Mouse (Mus musculus) c-Kit-positive CD71-negative TER-119-negative erythroid progenitor cells, embryonic 14.5 days (primary cell): ENCODE results near the gene Fer.

Experiments
- DNase-seq: peaks from one replicate; pipeline ENCODE4 v3.0.0-alpha.2; 2013; ENCODE audit warnings: low read depth

Gene Fer

DNA sequence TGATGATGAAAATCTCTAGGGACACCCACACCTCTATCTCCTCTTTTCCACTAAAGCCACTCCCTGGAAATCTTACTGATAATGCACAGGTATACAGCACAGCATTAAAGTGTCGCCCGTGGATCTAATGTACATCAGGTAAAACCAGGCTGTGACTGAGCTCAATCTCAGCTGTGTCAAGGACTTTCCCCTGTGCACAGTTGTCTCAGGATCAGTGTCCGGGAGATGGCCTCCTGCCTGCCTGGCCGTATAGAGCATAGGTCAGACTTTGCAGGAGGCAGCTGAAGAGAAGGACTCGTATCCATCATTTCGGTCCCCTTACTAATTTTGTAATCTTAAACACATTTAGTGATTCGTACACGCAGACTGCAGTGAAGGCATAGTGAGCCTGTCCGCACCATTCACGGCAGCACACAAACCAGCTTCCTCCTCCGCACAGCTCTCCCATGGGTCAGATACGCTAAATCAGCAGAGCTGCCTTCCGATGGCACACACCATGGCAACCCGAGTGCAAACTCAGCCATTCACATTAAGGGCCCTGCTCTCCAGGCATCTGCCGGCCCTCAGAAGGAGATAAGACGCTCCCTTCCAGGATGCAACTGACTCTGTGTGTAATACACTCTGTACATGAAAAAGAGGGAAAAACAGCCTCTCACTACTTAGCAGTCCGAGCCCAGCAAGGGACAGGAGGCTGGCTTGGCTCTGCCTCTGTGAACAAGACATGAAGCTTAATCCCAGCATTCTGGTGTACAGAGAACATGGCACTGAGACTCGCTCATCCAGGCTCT lies 277.4 kb downstream of the Fer start:
- no peak for DNase-seq

DNA sequence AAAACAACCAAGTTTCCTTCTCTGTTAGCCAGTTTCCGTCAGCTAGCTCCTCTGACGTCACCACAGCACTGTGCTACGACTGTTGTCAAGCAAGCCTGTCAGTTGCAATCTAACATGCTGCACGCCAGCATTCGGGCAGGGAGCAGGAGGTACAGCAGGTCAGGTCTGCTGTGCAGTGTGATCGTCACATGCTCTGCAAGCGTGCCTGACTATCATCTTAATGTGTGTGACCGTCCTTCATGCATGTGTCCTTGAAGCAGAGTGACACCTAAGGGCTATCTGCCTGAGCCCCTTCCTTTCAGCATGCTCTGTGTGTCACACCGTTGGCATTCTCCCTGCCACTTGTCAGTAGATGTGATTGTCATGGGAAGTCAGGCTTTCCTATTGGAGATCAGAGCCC lies 279.0 kb downstream of the Fer start:
- no peak for DNase-seq

DNA sequence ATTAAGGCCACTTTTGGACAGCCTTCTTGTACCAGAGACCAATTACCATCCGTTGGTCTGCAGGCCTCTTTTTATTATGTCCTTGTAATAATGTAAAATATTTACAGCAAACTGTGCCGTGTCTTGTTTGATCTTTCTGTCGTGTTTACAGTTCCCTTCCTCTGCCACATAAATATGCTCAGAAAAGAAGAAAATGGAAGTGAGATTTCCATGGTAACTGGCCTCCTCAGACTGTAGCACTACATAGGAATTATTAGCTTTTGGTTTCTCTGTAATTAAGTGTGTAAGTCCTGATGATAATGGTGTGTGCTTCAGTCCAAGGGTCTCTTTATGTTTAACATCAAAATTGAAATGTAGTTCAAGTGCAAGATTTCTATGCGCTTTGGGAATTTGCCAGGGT lies 283.5 kb downstream of the Fer start:
- no peak for DNase-seq

DNA sequence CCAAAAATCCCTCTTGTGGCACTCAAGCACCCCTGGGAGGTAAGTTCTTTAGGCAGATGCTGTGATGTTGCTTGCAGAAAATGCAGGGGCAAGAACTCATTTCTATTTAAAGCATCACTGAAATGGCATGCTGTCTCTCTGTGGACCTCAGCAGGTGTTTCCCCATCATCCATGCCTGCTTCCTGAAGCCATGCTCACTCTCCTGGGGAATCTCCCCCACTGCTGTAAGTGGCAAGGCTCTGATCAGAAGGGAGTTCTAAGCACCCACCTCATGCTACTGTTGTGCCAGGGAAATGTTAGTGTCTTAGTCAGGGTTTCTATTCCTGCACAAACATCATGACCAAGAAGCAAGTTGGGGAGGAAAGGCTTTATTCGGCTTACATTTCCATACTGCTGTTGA lies 287.9 kb downstream of the Fer start:
- no peak for DNase-seq

DNA sequence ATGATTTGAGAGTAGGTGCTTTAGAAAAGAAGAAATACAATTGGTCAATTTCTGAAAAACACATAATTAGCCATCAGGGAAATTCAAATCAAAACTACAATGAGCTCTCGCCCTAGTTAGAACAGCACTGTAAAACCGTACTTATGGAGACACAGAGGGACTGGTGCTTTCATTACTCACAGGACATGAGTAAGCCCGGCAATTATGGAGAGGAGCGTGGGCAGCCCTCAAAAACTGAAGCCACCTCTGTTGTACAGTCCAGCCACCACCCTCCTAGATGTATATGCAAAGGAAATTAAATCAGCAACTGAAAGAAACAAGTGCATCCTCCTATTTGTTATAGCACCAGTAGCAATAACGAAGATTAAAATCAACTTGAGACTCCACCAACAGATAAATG lies 304.9 kb downstream of the Fer start:
- DNase-seq = no peak

DNA sequence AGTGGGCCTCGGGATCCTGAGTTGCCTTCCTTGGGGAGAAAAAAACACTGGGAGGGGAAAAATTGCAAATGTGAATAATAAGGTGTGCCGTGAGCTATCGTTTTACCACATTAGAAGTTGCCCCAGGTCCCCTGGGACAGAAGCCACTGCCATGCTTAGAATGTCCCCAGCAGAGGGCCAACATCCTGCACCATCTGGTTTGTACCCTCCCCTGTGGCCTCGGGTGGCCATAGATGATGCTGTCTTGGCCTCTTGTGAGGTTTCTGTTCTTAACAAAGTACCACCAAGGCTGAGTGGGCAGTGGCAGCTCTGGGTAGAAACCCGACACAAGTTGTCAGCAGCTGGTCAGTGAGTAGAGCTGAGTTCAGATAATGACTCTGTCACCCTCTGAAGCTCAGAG lies 307.2 kb downstream of the Fer start:
- DNase-seq = no peak

DNA sequence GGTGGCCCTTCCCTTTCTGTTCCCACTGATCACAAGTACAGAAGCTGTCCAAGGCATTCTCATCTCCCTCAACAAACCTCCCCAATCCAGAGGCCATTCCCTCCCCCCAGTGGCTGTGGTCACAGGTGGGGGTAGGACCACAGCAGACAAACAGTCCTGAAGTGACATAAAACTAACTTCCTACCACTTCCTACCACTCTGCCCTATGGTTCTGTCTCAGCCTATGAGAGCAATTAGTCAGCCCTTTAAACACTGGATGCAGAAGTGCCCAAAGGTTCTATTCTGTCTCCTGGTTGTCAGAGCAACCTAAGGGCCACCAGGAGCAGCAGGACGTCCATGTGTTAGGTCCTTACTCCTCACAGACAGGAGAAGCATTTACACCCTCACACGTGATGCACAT lies 309.6 kb downstream of the Fer start:
- no peak for DNase-seq

DNA sequence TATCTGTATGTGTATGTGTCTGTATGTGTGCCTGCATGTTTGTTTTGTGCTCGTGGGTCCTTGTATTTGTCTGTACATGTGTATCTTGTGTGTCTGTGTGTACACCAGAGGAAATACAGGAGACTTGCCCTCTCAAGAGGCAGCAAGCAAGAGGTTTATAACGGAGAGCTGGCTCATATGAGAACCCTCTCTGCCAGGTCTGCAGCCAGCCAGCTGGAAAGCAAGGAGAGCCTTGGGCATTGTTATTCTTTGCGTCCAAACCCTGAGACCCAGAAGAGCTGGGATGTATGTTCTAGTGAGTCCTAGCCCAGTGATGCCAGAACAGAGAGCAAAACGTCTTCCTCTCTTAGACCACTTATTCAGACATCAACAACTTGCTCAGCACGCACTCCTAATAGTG lies 317.7 kb downstream of the Fer start:
- DNase-seq = no peak

DNA sequence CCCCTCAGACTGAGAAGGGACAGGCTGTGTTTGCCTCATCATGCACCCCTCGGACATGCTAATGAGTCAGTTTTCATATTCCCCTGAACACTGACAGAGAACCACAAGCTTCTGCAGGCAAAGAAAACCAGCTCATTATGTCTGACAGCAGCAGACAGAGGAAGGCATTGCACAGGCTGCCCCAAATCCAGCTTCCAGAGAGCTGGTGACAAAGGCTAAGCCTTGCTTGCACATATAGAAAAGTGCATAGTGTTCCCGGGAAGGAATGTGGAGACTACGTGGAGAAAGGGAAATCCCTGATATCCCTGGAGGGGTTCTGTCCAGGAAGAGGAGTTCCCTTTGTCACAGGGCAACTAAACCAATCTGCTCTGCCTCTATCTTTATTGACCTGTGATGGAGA lies 318.4 kb downstream of the Fer start:
- DNase-seq = no peak

DNA sequence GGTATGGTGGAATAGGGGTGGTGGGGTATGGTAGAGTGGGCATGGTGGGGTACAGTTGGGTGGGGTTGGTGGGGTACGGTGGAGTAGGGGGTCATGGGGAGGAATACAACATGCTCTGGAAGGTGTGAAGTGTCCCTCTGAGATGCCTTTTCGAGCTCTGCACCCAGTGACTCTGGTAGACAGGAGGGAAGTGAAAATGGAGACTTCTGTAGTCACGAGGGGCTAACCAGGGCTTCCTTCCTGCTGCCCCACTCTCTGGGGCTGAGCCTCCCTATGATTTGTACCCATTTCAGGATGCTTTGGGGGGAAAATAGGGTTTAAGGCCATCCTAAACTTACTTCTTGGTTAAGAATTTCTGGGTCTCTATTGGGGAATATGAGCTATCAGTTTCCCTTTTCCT lies 319.7 kb downstream of the Fer start:
- no peak for DNase-seq

DNA sequence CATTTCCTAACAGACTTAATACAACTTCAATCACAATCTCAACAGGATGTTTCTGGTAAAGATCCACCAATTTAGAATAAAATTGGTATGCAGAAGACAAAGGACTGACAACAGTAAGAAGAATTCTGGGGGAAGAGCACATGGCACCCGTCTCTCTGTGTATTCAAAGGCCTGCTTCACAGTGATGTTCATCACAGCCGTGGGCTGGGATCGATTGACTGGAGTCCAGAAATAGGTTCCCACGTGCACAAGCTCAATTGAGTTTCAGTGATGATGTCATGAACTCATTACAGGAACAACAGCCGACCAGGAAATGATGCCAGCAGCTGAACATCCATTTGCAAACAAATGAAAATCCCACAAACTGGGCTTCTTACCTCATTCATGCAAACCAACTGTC lies 320.3 kb downstream of the Fer start:
- DNase-seq = no peak
